Mouse (Mus musculus): ENCODE results near the gene Nfatc2.

GRCm38 (mm10) chr2:168458583-168458982 lies 142.9 kb downstream of the Nfatc2 start:
- TF ChIP-seq CTCF (conservative IDR thresholded peaks at IDR 0.05; ENCODE audit: low read length): no peak
- no peak for TF ChIP-seq POU5F1 (IDR thresholded peaks at IDR 0.05; ENCODE audit: borderline replicate concordance, low read length)
